Mouse (Mus musculus): ENCODE measurements around the gene AI464131. TPM values are rescaled to one million over a fixed set of nuclear protein-coding genes. Genes with fewer than 3 reads are reported as not detected.

Gene AI464131
- polyA plus RNA-seq, 1 experiment from 2014 or later = 3.9 TPM

DNA sequence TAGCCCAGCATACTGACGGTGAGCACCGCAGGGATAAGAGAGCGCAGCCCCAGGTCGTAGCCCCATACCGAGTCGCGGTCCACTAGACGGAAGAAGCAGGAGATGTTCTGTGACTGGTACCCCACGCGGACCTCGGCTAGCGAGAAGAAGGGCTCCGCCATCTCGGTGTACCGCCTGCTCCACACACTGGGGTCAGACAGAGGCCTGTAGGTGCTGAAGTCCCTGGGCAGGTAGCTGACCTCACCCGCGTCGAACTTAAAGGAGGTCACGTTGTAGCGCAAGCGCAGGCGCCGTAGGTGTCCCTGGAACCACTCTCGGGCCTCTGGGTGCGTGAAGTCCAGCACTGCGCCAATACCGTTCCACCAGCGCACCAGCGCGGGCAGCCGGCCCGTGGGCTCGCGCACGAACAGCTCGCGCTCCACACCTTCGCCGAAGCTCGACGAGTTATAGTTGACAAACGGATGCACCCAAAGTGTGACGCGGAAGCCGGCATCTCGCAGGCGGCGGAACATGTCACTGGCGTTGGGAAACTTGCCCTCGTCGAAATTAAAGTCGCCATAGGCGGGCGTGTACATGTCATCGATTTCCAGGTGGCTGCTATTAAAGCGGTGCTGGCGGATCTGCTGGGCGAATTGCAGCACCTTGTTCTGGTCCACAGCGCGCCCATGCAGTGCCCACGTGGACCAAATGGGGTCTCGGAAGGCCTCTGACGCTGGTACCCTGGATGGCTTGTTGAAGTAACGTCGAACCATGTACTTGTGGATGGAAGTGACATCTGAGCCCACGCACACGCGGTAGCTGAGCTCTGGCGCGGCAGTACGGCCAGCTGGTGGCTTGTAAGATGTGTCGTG, 4.7 kb downstream of the AI464131 start:
- peaks cover 5% of the 10 kb centered on the region; the same call in 1 of the 2 replicates for H3K4me1 ChIP-seq (replicated peaks; ENCODE audit: control insufficient read depth, insufficient read depth)
- H3K9ac ChIP-seq (ENCODE audit: low read length) = no peak overlapping the region
- H3K4me2 ChIP-seq (replicated peaks; ENCODE audit: low read depth) = peak overlapping the region; percentile 23
- 34% methylated on average over 72 of the region's 72 CpGs for WGBS
- no peak overlapping the region for H3K27ac ChIP-seq (replicated peaks)
- ATAC-seq (ENCODE audit: low FRiP score, low TSS enrichment) = no peak
- peaks cover 6% of the 10 kb centered on the region for H3K36me3 ChIP-seq (ENCODE audit: control insufficient read depth, insufficient read depth, low read length)
- DNase-seq (ENCODE audit: low spot score) = no peak
- TF ChIP-seq EP300 (optimal IDR thresholded peaks at IDR 0.05) (no peak), CTCF (IDR thresholded peaks at IDR 0.05; ENCODE audit: low read depth) (no peak)
- peak overlapping the region; percentile 20 for H3K4me3 ChIP-seq (ENCODE audit: low read depth, low read length)
- no peaks in the 10 kb centered on the region for H3K9me3 ChIP-seq (ENCODE audit: control insufficient read depth, low read length)
- H3K27me3 ChIP-seq (ENCODE audit: control insufficient read depth, insufficient read depth, low read length) = peaks cover 7% of the 10 kb centered on the region

DNA sequence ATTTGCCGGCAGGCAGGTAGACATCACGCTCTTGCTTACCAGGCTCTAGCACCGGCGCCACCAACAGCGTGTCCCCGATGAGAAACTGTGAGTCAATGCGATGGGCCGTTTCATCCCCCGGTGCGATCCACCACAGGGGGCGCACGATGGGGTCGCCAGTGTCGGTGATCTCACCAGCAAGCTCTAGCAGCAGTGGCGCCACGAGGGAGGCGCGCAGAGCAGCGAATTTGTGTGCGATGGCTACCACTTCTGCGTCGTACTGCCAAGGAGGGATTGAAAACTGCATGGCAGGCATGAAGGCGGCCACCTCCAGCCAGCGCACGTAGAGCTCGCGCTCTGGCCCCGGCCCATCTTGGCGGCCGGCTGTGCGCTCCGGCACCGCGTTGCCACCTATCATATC, 5.3 kb downstream of the AI464131 start:
- Histone ChIP-seq H3K4me3 (ENCODE audit: low read depth, low read length) (no peak overlapping the region), H3K27ac (replicated peaks) (no peak overlapping the region), H3K4me1 (replicated peaks; ENCODE audit: control insufficient read depth, insufficient read depth) (peaks cover 5% of the 10 kb centered on the region; the same call in 1 of the 2 replicates), H3K27me3 (ENCODE audit: control insufficient read depth, insufficient read depth, low read length) (peaks cover 7% of the 10 kb centered on the region), H3K4me2 (replicated peaks; ENCODE audit: low read depth) (peak overlapping the region; percentile 23; the same call in 1 of the 2 replicates), H3K9me3 (ENCODE audit: control insufficient read depth, low read length) (no peaks in the 10 kb centered on the region), H3K36me3 (ENCODE audit: control insufficient read depth, insufficient read depth, low read length) (peaks cover 6% of the 10 kb centered on the region), H3K9ac (ENCODE audit: low read length) (no peak overlapping the region)
- no peak for DNase-seq (ENCODE audit: low spot score)
- 24% methylated on average over 34 of the region's 34 CpGs for WGBS
- TF ChIP-seq EP300 (optimal IDR thresholded peaks at IDR 0.05) (no peak), CTCF (IDR thresholded peaks at IDR 0.05; ENCODE audit: low read depth) (peak; percentile 56)
- no peak for ATAC-seq (ENCODE audit: low FRiP score, low TSS enrichment)

DNA sequence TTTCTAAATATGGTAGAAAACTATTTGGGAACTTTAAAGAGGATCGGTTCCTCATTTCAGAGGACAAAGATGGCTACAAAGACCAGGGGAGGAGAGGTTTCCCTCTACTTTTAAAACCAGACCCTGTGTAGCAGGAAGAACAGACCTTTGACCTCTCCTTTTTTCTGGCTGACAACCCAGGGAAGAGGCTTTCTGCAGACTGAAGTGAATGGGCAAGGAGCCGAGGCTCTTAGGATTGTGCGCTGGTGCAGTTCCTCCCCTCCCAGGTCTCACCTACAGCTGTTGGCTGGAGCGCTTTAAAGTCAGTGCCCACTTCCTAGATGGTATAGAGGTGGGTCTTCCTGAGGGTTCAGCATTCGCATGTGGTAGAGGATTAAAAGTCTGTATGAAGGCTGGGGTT, 5.8 kb downstream of the AI464131 start:
- Histone ChIP-seq H3K4me3 (ENCODE audit: low read depth, low read length) (no peak overlapping the region), H3K4me2 (replicated peaks; ENCODE audit: low read depth) (no peak overlapping the region), H3K9me3 (ENCODE audit: control insufficient read depth, low read length) (no peaks in the 10 kb centered on the region), H3K4me1 (replicated peaks; ENCODE audit: control insufficient read depth, insufficient read depth) (peaks cover 5% of the 10 kb centered on the region; the same call in 1 of the 2 replicates), H3K9ac (ENCODE audit: low read length) (no peak overlapping the region), H3K36me3 (ENCODE audit: control insufficient read depth, insufficient read depth, low read length) (peaks cover 6% of the 10 kb centered on the region), H3K27ac (replicated peaks) (no peak overlapping the region), H3K27me3 (ENCODE audit: control insufficient read depth, insufficient read depth, low read length) (peaks cover 7% of the 10 kb centered on the region)
- ATAC-seq (ENCODE audit: low FRiP score, low TSS enrichment) = no peak
- TF ChIP-seq CTCF (IDR thresholded peaks at IDR 0.05; ENCODE audit: low read depth) (no peak), EP300 (optimal IDR thresholded peaks at IDR 0.05) (no peak)
- no peak for DNase-seq (ENCODE audit: low spot score)
- 80% methylated on average over 5 of the region's 5 CpGs for WGBS

- Histone ChIP-seq H3K27ac (replicated peaks) (no peak overlapping the region), H3K4me3 (ENCODE audit: low read depth, low read length) (no peak overlapping the region), H3K4me1 (replicated peaks; ENCODE audit: control insufficient read depth, insufficient read depth) (0 out of 2 replicates have a peak, but pooled peaks cover 3% of the 10 kb centered on the region), H3K9me3 (ENCODE audit: control insufficient read depth, low read length) (no peaks in the 10 kb centered on the region), H3K9ac (ENCODE audit: low read length) (no peak overlapping the region), H3K36me3 (ENCODE audit: control insufficient read depth, insufficient read depth, low read length) (peaks cover 6% of the 10 kb centered on the region), H3K4me2 (replicated peaks; ENCODE audit: low read depth) (no peak overlapping the region), H3K27me3 (ENCODE audit: control insufficient read depth, insufficient read depth, low read length) (peaks cover 7% of the 10 kb centered on the region)
- DNase-seq (ENCODE audit: low spot score) = no peak
- no peak for ATAC-seq (ENCODE audit: low FRiP score, low TSS enrichment)
- no peak for TF ChIP-seq CTCF (IDR thresholded peaks at IDR 0.05; ENCODE audit: low read depth)
- no peak for TF ChIP-seq EP300 (optimal IDR thresholded peaks at IDR 0.05)
- 72% methylated on average over 11 of the region's 11 CpGs for WGBS
These were observed 7.0 kb downstream of the AI464131 start for GRCm38 (mm10) chr4:41495850-41496249.

DNA sequence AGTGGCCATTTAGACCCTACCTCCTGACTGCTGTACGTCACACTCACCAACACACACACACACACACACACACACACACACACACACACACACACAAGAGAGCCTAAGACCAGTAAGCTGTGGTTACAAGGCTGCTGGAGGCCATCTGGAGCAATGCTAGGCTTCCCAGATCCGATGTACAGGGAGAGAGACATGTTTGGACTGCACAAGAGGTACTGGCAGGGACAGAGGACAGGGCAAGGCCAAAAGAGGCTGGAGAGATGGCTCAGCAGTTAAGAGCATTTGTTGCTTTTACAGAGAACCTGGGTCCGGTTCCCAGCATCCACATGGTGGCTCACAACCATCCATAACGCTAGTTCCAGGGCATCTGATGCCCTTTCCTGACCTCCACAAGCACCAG, 7.8 kb downstream of the AI464131 start:
- no peak for TF ChIP-seq CTCF (IDR thresholded peaks at IDR 0.05; ENCODE audit: low read depth)
- TF ChIP-seq EP300 (optimal IDR thresholded peaks at IDR 0.05) = no peak
- no peak overlapping the region for H3K9ac ChIP-seq (ENCODE audit: low read length)
- no peak overlapping the region for H3K4me2 ChIP-seq (replicated peaks; ENCODE audit: low read depth)
- H3K36me3 ChIP-seq (ENCODE audit: control insufficient read depth, insufficient read depth, low read length) = peaks cover 6% of the 10 kb centered on the region
- H3K27ac ChIP-seq (replicated peaks) = no peak overlapping the region
- DNase-seq (ENCODE audit: low spot score) (no peak), ATAC-seq (ENCODE audit: low FRiP score, low TSS enrichment) (no peak)
- H3K27me3 ChIP-seq (ENCODE audit: control insufficient read depth, insufficient read depth, low read length) = peaks cover 7% of the 10 kb centered on the region
- H3K9me3 ChIP-seq (ENCODE audit: control insufficient read depth, low read length) = no peaks in the 10 kb centered on the region
- no peak overlapping the region for H3K4me3 ChIP-seq (ENCODE audit: low read depth, low read length)
- 81% methylated on average over 4 of the region's 4 CpGs for WGBS
- H3K4me1 ChIP-seq (replicated peaks; ENCODE audit: control insufficient read depth, insufficient read depth) = 0 out of 2 replicates have a peak, but pooled peaks cover 3% of the 10 kb centered on the region

- Histone ChIP-seq H3K27me3 (ENCODE audit: control insufficient read depth, insufficient read depth, low read length) (peaks cover 7% of the 10 kb centered on the region), H3K36me3 (ENCODE audit: control insufficient read depth, insufficient read depth, low read length) (peaks cover 6% of the 10 kb centered on the region), H3K9ac (ENCODE audit: low read length) (no peak overlapping the region), H3K4me2 (replicated peaks; ENCODE audit: low read depth) (no peak overlapping the region), H3K4me3 (ENCODE audit: low read depth, low read length) (no peak overlapping the region), H3K27ac (replicated peaks) (no peak overlapping the region), H3K9me3 (ENCODE audit: control insufficient read depth, low read length) (no peaks in the 10 kb centered on the region), H3K4me1 (replicated peaks; ENCODE audit: control insufficient read depth, insufficient read depth) (0 out of 2 replicates have a peak, but pooled peaks cover 3% of the 10 kb centered on the region)
- DNase-seq (ENCODE audit: low spot score) = no peak
- no peak for TF ChIP-seq CTCF (IDR thresholded peaks at IDR 0.05; ENCODE audit: low read depth)
- no peak for TF ChIP-seq EP300 (optimal IDR thresholded peaks at IDR 0.05)
- ATAC-seq (ENCODE audit: low FRiP score, low TSS enrichment) = no peak
- 31% methylated on average over 3 of the region's 3 CpGs for WGBS
These were observed 8.5 kb downstream of the AI464131 start for GRCm38 (mm10) chr4:41494378-41494777.

Data from stomach, postnatal 0 days (tissue).